Mouse (Mus musculus) cerebellum, adult 2 months (tissue): ENCODE measurements around the gene Med16. TPM values are rescaled to one million over a fixed set of nuclear protein-coding genes. Genes with fewer than 3 reads are reported as not detected.

Experiments
- DNase-seq, 2 experiments: peaks; one replicate each; pipeline ENCODE4 v3.0.0; 2021
- H3K27ac ChIP-seq: fragments of 200-500 bp; 2 replicates; pipeline ENCODE4 v1.5.1; 2012; ENCODE audit warnings: low read length, control low read depth, inconsistent platforms; ENCODE audit not compliant: insufficient read depth
- H3K27me3 ChIP-seq: fragments of 200-500 bp; 2 replicates; pipeline ENCODE4 v1.6.1; 2012; ENCODE audit warnings: inconsistent platforms, mild to moderate bottlenecking, low read length, moderate library complexity; ENCODE audit not compliant: control insufficient read depth, insufficient read depth
- H3K4me1 ChIP-seq: fragments of 200-500 bp; 2 replicates; pipeline ENCODE4 v1.6.1; 2011; ENCODE audit warnings: low read length; ENCODE audit not compliant: control insufficient read depth, insufficient read depth
- H3K4me3 ChIP-seq: fragments of 200-500 bp; replicated peaks from 2 replicates; pipeline ENCODE3; 2011; ENCODE audit warnings: mild to moderate bottlenecking, low read depth, low read length, control low read depth; ENCODE audit not compliant: insufficient read depth
- CTCF ChIP-seq: fragments of 200-500 bp; IDR thresholded peaks from 2 replicates; pipeline ENCODE4 v1.5.1; 2011; ENCODE audit warnings: low read depth, mild to moderate bottlenecking, control low read depth, low read length, moderate library complexity, borderline replicate concordance; ENCODE audit not compliant: insufficient read depth
- POLR2A ChIP-seq: fragments of 200-500 bp; IDR thresholded peaks from 2 replicates; pipeline ENCODE4 v1.6.1; 2011; ENCODE audit warnings: low read length, control low read depth, borderline replicate concordance; ENCODE audit not compliant: insufficient read depth
- WGBS: fragments of 180-500 bp; shearing (Covaris S2); methylation state at CpG from one replicate; pipeline ENCODE4 v1.1.7; 2018; 5-methylcytosine and 5-hydroxymethylcytosine counted together
- polyA plus RNA-seq: library from polyadenylated mRNA; depleted of rRNA; stranded (reverse); fragments of >200 nt; gene quantifications from 2 replicates; pipeline ENCODE4 v1.2.3, GENCODE M21; 2012

Med16 gene
- polyA plus RNA-seq, 1 experiment = 46.5 TPM

DNA sequence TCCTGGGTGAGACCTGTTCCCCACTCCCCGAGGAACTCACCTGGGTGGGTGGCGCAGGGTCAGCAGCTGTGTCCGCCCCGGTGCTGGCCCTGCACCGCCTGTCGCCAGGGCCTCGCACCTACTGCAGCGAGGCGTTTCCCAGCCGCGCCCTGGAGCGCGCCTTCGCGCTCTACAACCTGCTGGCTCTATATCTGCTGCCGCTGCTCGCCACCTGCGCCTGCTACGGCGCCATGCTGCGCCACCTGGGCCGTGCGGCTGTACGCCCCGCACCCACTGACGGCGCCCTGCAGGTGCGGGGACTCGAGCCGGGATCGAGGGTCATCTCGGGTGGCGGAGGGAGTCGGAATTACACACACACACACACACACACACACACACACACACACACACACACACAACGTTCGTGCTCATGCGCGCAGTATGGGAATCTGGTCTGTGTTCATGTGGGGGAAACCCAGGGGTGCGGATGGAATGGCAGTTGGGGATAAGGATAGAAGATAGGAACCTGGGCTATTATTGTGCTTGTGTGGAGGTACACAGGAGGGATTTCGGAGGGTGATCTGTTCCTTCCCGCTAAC, 12.3 kb upstream of the Med16 start, which contains the start of gene R3hdm4:
TSS of gene R3hdm4 (minus strand) at position 251 of the 578 bp plus-strand sequence.
- TF ChIP-seq POLR2A = no peak
- no peak for TF ChIP-seq CTCF
- peak; percentile 30 to 53 for DNase-seq
- peaks cover 9% of the 10 kb centered on the region; the same call in 1 of the 2 replicates for H3K4me1 ChIP-seq
- H3K4me3 ChIP-seq = peak within 1 kb of the TSS; percentile 49
- no peak within 1 kb of the TSS for H3K27ac ChIP-seq
- 5% methylated on average over 41 of the region's 41 CpGs for WGBS
- no peaks in the 10 kb centered on the region for H3K27me3 ChIP-seq

DNA sequence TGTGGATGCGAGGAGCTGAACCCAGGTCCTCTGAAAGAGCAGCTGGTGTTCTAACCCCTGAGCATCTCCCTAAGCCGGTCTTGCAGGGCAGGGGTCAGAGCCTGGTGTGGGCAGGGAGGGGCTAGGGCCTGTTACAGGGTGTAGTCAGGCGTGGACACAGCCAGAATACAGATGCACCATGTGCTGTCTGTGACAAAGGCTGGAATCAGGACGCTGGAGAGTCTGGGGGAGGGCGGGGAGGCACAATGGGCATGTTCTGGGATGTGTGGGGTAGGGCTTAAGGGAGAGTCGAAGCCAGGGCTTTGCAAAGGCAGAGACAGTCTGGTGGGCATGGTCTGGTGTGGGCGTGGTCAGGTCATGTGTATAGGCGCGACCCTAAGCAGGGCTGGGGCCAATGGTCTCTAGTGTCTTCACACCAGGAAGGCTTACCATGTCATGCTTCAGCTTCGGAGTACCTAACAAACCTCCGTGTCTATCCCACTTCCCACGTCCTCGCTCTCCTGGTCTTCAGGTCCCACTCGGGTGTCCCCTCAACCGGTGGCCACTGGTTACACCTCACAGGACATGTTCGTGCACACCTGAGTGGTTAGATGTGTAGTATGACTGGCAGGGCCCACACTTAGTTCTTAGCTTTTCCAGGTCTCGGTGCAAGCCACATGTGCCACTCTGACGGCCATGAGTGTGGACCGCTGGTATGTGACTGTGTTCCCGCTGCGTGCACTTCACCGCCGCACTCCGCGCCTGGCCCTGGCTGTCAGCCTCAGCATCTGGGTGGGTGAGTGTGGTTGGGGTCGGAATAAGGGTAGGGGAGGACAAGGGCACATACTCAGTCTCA, 11.6 kb upstream of the Med16 start:
- TF ChIP-seq CTCF (no peak), POLR2A (no peak)
- H3K27me3 ChIP-seq = no peaks in the 10 kb centered on the region
- H3K27ac ChIP-seq = no peak overlapping the region
- 55% methylated on average over 26 of the region's 26 CpGs for WGBS
- peaks cover 11% of the 10 kb centered on the region; the same call in 1 of the 2 replicates for H3K4me1 ChIP-seq
- no peak overlapping the region for H3K4me3 ChIP-seq
- DNase-seq = peak; percentile 19 to 38

DNA sequence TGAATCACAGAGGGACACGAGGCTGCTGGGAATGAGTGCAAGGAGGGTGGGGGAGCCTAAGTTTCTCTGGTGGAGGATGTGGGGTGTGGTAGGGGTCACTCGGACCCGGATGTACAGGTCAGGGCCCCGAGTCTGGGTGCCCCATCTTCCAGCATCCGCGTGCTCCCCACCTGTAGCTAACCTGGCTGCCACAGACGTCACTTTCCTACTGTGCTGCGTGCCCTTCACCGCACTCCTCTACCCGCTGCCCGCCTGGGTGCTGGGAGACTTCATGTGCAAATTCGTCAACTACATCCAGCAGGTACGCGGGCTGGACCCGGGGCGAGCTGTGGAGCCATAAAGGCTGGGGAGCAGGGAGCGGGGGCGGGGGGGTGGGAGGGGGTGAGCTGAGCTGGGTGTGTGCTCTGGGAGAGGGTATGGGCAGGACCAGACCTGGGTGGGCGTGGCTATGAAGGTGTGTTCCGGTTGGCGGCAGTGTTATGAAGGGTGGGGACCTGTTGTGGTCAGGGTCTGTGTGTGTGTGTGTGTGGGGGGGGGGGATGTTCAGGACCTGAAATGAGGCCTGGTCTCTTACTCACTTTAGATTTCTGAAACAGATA, 10.6 kb upstream of the Med16 start:
- Histone ChIP-seq H3K27me3 (no peaks in the 10 kb centered on the region), H3K4me1 (peaks cover 15% of the 10 kb centered on the region), H3K27ac (no peak overlapping the region), H3K4me3 (no peak overlapping the region)
- WGBS = 25% methylated on average over 21 of the region's 21 CpGs
- TF ChIP-seq CTCF (no peak), POLR2A (no peak)
- peak in 1 of 2 experiments; percentile 26 for DNase-seq

DNA sequence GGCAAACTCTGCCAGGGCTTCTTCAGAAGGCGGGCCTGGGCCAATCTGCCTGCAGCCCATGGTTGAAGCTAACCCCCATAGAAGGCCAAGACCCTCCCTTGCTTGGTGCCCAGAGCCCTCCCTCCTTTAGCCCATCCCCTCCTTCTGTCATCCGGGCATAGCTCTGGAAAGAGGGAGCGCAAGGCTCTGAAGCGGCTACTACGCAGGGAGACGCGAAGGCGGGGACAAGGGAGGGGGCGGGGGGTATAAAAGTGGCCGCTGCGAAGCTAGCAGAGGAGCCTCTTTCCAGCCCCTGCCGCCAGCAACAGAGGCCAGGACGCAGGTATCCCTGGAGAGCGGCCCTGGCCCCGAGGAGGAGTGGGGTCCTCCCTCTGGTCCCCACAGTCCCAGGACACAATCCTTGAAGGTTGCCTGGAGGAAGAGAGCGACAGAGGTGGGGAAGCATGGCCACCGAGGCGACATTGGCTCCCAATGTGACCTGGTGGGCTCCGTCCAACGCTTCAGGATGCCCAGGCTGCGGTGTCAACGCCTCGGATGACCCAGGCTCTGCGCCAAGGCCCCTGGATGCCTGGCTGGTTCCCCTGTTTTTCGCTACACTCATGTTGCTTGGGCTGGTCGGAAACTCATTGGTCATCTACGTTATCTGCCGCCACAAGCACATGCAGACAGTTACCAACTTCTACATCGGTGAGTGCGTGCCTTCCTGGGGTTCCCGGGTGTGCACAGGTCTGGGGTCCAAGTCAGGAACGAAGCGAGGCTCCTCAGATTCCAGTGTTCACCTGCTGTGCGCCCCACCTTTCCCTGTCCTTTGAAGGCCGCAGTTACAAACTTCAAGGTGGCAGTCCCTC, 9.7 kb upstream of the Med16 start:
- H3K27ac ChIP-seq = no peak overlapping the region

DNA sequence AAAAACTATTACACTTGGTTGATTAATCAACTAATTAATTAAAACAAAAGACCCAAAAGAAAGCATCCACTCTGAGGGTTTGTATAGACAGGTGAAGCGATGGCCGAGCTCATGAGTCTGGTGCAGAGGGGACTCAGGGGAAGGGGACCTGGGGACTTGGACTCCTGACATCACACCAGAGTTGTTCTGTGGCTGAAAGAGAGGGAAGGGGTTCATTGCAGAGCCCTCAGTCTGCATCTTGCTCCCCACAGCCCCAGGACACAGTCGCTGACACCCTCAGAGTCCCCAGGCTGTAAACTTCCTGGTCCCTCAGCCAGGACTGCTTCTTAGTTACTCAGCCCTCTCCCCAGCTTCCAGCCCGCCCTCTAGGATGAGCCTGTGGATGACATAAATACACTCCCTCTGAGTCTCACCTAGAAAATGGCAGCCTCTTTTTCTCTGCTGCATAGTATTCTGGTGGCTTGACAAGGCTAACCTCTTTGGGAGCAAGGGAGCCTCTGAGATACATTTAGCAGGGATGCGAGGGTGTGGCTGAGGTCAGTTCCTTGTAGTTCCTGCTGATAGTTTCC, 8.9 kb upstream of the Med16 start:
- Histone ChIP-seq H3K4me3 (peak overlapping the region; percentile 95), H3K27me3 (no peaks in the 10 kb centered on the region), H3K4me1 (peaks cover 21% of the 10 kb centered on the region), H3K27ac (peak overlapping the region; percentile 81; the same call in 1 of the 2 replicates)
- no peak for DNase-seq
- 72% methylated on average over 5 of the region's 5 CpGs for WGBS
- TF ChIP-seq CTCF = no peak
- TF ChIP-seq POLR2A = no peak

More for the DNA sequence above, 9.7 kb upstream of the Med16 start:
- 19% methylated on average over 35 of the region's 35 CpGs for WGBS
- no peaks in the 10 kb centered on the region for H3K27me3 ChIP-seq
- 0 out of 2 replicates have a peak, but pooled peaks have one; percentile 13 for TF ChIP-seq POLR2A
- TF ChIP-seq CTCF = no peak
- peak; percentile 38 to 50 for DNase-seq
- H3K4me3 ChIP-seq = peak overlapping the region; percentile 37
- H3K4me1 ChIP-seq = peaks cover 21% of the 10 kb centered on the region

DNA sequence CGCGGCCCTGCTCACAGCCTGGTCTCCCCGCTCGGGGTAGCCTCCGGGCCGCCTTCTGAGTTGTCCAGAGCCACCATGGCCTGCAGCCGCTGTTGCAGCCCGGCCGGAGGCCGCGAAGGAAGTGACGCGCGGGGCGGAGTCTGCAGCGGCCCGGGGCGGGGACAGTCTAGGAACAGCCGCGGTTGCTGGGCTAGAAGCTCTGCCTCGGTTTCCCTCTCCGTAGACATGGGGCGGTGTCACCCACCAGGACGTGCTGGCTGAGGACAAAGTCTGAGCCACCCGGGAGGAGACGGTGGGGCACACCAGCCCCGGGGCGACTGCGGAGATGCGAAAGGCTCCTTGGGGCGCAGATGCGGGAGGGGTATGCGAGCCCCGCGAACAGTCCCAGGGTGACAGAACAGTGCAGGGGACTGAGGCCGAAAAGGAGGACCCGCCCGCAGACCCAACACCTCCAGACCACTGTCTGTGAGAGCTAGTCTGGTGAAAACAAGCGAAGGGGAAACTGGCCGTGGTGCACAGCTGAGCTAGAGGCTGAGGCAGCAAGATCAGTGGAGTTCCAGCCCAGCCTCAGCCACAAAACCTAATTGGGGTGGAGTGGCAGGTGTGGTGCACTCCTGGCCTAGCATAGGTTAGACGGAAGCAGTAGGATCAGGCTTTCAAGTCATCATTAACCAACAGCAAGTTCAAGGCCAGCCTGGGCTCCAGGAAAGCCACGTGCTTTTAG, 8.2 kb upstream of the Med16 start, which contains the start of gene Kiss1r:
TSS of gene Kiss1r (plus strand) at position 164 of the 724 bp plus-strand sequence.
- peak; percentile 86 to 89 for DNase-seq
- H3K27me3 ChIP-seq = no peaks in the 10 kb centered on the region
- under 1% methylated on average over 42 of the region's 42 CpGs for WGBS
- peak within 1 kb of the TSS; percentile 95 for H3K4me3 ChIP-seq
- peaks cover 21% of the 10 kb centered on the region for H3K4me1 ChIP-seq
- TF ChIP-seq POLR2A (peak; percentile 93), CTCF (no peak)
- peak within 1 kb of the TSS; percentile 81 for H3K27ac ChIP-seq
